Mouse (Mus musculus) liver, embryonic 15.5 days (tissue): ENCODE data around the gene Rftn1. TPM values are rescaled to one million over a fixed set of nuclear protein-coding genes. Genes with fewer than 3 reads are reported as not detected.

Source experiments
- ATAC-seq: fragments of 200-750 bp; cut with Nextera tagmentation; 2 replicates; pipeline ENCODE4 v1.8.0; 2017; ENCODE audit warnings: moderate number of reproducible peaks, mild to moderate bottlenecking, moderate library complexity; ENCODE audit not compliant: insufficient read depth
- H3K27ac ChIP-seq: fragments of 300-500 bp; sonication (generic); replicated peaks from 2 replicates; pipeline ENCODE4 v1.5.1; 2015; ENCODE audit warnings: mild to moderate bottlenecking, inconsistent platforms
- H3K27me3 ChIP-seq: fragments of 300-500 bp; sonication (generic); 2 replicates; pipeline ENCODE4 v1.6.1; 2015; ENCODE audit warnings: mild to moderate bottlenecking, inconsistent platforms
- H3K36me3 ChIP-seq: fragments of 300-500 bp; sonication (generic); replicated peaks from 2 replicates; pipeline ENCODE4 v1.6.1; 2015; ENCODE audit warnings: moderate library complexity, mild to moderate bottlenecking, inconsistent platforms
- H3K4me1 ChIP-seq: fragments of 300-500 bp; sonication (generic); replicated peaks from 2 replicates; pipeline ENCODE4 v1.6.1; 2015; ENCODE audit warnings: inconsistent platforms
- H3K4me2 ChIP-seq: fragments of 300-500 bp; sonication (generic); 2 replicates; pipeline ENCODE4 v1.6.1; 2015; ENCODE audit warnings: moderate library complexity, mild to moderate bottlenecking, inconsistent platforms
- H3K4me3 ChIP-seq: fragments of 300-500 bp; sonication (generic); replicated peaks from 2 replicates; pipeline ENCODE4 v1.5.1; 2015; ENCODE audit warnings: mild to moderate bottlenecking, inconsistent platforms
- H3K9ac ChIP-seq: fragments of 300-500 bp; sonication (generic); 2 replicates; pipeline ENCODE4 v1.6.1; 2015; ENCODE audit warnings: moderate library complexity, mild to moderate bottlenecking, inconsistent platforms
- H3K9me3 ChIP-seq: fragments of 300-500 bp; sonication (generic); replicated peaks from 2 replicates; pipeline ENCODE4 v1.6.1; 2016; ENCODE audit warnings: inconsistent platforms
- WGBS: fragments of 180-500 bp; shearing (Covaris S2); methylation state at CpG from one replicate; pipeline ENCODE4 v1.1.7; 2015; ENCODE audit warnings: mixed read lengths; ENCODE audit not compliant: insufficient replicate concordance; 5-methylcytosine and 5-hydroxymethylcytosine counted together
- polyA plus RNA-seq: library from polyadenylated mRNA; unstranded; fragments of >200 nt; fragmentation: Nextera tagmentation; extraction: Ambion mirVana; gene quantifications from 2 replicates; pipeline ENCODE4 v1.2.1, GENCODE M21; 2015

Gene Rftn1
- polyA plus RNA-seq, 1 experiment from 2014 or later: 3.9 TPM

DNA sequence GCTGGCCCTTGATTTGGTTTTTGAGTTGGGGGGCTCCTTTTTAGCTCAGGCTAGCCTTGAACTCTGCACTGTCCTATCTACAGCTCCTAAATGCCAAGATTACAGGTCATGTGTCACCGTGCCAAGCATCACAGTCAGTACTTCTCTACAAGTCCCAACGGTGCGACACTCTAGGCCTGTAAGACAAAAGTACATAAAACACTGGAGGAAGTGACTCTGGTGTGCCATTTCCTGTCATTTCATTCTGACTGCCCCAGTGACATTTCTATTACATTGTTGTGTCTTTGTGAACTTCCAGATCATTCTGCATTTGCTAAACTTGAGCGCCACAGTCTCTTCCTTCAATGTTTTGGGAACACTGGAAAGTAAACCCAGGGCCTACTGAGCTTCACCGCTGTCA, 4.9 kb downstream of the Rftn1 start:
- no peak for ATAC-seq
- Histone ChIP-seq H3K9ac (no peak overlapping the region), H3K4me3 (no peak overlapping the region), H3K36me3 (no peaks in the 10 kb centered on the region), H3K27ac (no peak overlapping the region), H3K9me3 (no peaks in the 10 kb centered on the region), H3K27me3 (peaks cover 21% of the 10 kb centered on the region), H3K4me2 (no peak overlapping the region), H3K4me1 (peaks cover 19% of the 10 kb centered on the region)
- 43% methylated on average over 5 of the region's 5 CpGs for WGBS

DNA sequence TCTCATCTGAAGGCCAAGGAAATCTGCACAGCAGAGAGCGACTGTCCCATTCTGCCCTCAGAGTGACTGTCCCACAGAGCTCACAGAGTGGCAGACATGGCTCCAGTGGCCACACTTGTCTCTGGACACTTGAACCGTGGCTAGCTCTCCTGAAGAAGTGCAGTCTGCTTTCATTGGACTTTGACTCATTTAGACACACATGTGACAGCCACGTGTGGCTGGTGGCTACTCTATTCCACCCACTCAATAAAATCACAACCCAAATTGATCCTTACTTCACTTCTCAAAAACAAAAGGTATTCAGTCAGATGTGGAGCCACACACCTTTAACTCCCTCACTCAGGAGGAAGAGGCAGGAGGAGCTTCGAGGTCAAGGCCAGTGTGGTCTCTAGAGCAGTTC, 5.4 kb downstream of the Rftn1 start:
- Histone ChIP-seq H3K27ac (no peak overlapping the region), H3K4me2 (no peak overlapping the region), H3K4me1 (peaks cover 13% of the 10 kb centered on the region), H3K9me3 (no peaks in the 10 kb centered on the region), H3K27me3 (peaks cover 16% of the 10 kb centered on the region), H3K4me3 (no peak overlapping the region), H3K36me3 (no peaks in the 10 kb centered on the region), H3K9ac (no peak overlapping the region)
- ATAC-seq: no peak
- 67% methylated on average over 4 of the region's 4 CpGs for WGBS

DNA sequence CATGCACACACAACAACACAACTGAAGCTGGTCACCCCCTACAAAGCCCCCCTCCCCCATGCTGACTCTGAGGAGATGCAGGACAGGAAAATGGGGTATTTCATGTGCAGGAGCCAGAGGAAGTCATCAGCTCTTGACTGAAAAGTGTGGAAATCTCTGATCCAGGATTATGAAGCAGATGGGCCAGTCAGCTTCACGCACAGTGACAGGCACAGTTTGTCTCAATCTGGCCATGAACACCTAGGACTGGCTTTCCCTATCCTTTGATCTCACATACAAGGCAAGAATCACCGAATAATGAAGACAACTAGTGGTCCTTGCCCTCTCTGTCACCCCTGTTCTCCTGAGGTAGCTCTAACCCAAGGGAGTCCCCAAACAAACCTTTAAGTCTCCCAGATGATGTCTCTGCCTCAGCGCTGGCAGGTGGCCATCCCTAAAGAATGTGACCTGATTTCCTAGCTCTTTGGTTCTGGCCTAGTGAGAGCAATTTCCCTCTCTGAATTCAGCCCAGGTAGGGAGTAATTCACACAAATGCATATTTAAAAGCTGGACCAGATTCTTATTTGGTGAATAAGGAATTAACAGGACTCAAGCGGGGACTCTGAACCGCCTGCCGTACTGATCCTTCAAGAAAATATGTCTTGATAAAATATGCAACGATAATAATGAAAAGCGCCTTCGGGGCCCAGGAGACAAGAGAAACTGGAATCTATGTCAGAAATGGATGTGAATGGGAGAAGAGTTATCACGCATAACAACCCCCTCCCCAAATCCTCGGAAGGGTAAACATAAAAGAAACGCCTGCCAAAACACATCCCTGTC, 6.0 kb downstream of the Rftn1 start:
- peaks cover 7% of the 10 kb centered on the region; the same call in 1 of the 2 replicates for H3K4me1 ChIP-seq
- no peak for ATAC-seq
- H3K36me3 ChIP-seq: no peaks in the 10 kb centered on the region
- no peak overlapping the region for H3K4me3 ChIP-seq
- H3K9me3 ChIP-seq: no peaks in the 10 kb centered on the region
- WGBS: 78% methylated on average over 12 of the region's 12 CpGs
- no peak overlapping the region for H3K9ac ChIP-seq
- no peak overlapping the region for H3K4me2 ChIP-seq
- H3K27ac ChIP-seq: no peak overlapping the region
- H3K27me3 ChIP-seq: peaks cover 9% of the 10 kb centered on the region

DNA sequence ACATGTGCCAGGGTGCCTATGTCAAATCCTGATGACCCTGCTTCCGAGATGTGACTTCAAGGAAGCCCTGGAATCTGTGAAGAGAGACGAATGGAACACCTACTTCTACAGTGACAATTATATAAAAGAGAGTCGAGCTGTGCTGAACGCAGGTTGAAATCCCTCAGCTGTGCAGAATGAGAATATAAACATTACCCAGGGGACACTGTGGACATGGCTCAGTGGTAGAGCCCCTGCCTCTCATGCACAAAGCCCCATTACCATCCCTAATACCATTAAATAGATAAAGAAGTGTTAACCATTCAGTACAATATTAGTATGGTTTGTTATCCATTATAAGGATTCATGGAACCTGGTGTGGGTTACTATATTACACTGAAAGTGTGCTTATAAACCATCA, 7.2 kb downstream of the Rftn1 start:
- Histone ChIP-seq H3K27me3 (no peaks in the 10 kb centered on the region), H3K4me1 (0 out of 2 replicates have a peak, but pooled peaks cover 6% of the 10 kb centered on the region), H3K9me3 (no peaks in the 10 kb centered on the region), H3K9ac (no peak overlapping the region), H3K36me3 (no peaks in the 10 kb centered on the region), H3K4me2 (no peak overlapping the region), H3K27ac (no peak overlapping the region), H3K4me3 (no peak overlapping the region)
- WGBS: 64% methylated on average over 4 of the region's 4 CpGs
- ATAC-seq: no peak

DNA sequence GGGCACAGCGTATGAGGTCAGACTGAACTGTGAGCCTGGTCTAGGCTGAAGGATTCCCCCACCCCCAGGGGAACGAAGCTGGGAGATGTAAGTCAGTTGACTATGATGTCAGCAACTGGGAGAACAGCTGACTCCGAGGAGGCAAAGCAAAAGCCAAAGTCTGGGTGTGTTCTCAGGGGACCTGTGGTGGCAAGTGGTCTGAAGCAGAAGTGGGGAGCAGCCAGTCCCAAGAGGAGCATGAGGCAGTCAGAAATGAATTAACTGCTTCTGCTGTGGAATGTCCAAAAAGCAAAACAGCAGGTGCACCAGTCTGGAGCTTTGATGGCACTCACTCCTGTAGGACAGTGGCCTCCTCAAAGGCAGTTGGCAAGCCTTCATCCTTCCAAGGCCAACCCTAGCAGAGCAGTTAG, 7.9 kb downstream of the Rftn1 start:
- Histone ChIP-seq H3K9me3 (no peaks in the 10 kb centered on the region), H3K9ac (no peak overlapping the region), H3K27me3 (no peaks in the 10 kb centered on the region), H3K4me3 (no peak overlapping the region), H3K4me1 (0 out of 2 replicates have a peak, but pooled peaks cover 6% of the 10 kb centered on the region), H3K4me2 (no peak overlapping the region), H3K27ac (no peak overlapping the region), H3K36me3 (no peaks in the 10 kb centered on the region)
- 62% methylated on average over 3 of the region's 3 CpGs for WGBS
- ATAC-seq: no peak

DNA sequence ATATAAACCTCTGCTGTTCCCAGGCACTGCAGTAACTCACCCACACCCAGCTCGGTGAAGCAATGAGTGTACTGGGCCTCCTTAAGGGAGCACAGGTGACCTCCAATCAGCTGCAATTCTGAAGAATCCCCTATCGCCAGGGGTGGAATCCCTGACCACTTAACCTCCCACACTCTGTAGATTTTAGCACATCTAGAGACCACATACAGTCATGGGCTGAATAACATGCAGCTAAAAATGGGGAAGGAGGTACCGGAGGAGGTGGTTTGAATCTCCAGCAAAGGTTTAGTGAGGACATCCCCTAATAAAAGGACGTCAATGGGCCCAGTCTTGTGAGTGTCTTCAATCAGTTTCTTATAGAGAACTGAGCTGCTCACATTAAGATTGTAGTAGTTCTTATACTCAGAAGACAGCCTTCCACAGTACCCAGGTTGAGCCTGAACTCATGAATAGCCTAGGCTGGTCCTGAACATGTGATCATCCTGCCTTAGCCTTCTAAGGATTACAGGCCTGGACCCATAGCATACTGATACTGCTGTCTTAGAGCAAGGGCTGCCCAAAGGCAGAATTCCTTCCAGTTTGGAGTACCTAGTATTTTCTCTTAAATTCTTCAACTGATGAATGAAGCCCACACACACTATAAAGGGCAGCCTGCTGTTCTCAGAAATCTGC, 9.4 kb downstream of the Rftn1 start:
- Histone ChIP-seq H3K9me3 (no peaks in the 10 kb centered on the region), H3K27ac (no peak overlapping the region), H3K9ac (no peak overlapping the region), H3K36me3 (no peaks in the 10 kb centered on the region), H3K27me3 (no peaks in the 10 kb centered on the region), H3K4me1 (0 out of 2 replicates have a peak, but pooled peaks cover 6% of the 10 kb centered on the region), H3K4me3 (no peak overlapping the region), H3K4me2 (no peak overlapping the region)
- ATAC-seq: no peak
- WGBS: 63% methylated on average over 4 of the region's 4 CpGs

DNA sequence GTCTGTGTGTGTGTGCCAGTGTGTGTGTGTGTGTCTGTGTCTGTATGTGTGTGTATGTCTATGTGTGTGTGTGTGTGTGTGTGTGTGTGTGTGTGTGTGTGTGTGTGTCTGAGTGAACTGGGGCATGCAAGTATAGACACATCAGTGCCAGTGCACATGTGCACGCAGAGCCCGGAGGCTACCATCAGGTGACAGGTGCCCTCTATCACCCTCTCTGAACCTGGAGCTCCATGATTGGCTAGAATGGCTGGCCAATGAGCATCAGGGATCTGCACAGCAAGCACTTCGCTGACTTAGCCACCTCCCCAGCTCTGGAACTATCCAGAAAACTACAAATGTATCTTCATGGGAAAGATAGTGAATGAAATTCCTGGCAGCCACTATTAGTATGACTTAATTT, 16.7 kb downstream of the Rftn1 start:
- no peaks in the 10 kb centered on the region for H3K9me3 ChIP-seq
- no peak overlapping the region for H3K9ac ChIP-seq
- no peak overlapping the region for H3K27ac ChIP-seq
- no peak overlapping the region for H3K4me2 ChIP-seq
- H3K36me3 ChIP-seq: no peaks in the 10 kb centered on the region
- 74% methylated on average over 3 of the region's 3 CpGs for WGBS
- H3K4me3 ChIP-seq: no peak overlapping the region
- H3K27me3 ChIP-seq: no peaks in the 10 kb centered on the region
- ATAC-seq: no peak
- 0 out of 2 replicates have a peak, but pooled peaks cover 3% of the 10 kb centered on the region for H3K4me1 ChIP-seq

DNA sequence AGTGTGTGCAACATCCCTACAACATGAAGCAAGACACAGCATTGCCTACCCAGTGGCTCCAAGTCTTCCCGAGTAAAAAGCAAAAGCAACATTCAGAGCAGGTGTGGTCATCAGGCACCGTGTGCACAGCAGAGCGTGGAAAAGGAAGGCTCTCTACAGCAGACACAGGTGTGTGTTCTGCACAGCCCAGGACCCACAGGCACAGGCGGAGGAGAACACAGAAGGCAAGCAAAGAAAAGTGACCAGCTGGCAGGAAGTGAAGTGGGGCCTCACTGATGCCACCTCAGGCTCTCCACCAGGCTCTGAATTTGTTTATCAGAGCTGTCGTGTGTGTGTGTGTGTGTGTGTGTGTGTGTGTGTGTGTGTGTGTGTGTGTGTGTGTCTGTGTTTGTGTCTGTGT, 17.1 kb downstream of the Rftn1 start:
- Histone ChIP-seq H3K27ac (no peak overlapping the region), H3K4me3 (no peak overlapping the region), H3K9ac (no peak overlapping the region), H3K36me3 (no peaks in the 10 kb centered on the region), H3K4me1 (0 out of 2 replicates have a peak, but pooled peaks cover 3% of the 10 kb centered on the region), H3K9me3 (no peaks in the 10 kb centered on the region), H3K4me2 (no peak overlapping the region), H3K27me3 (no peaks in the 10 kb centered on the region)
- ATAC-seq: no peak
- 68% methylated on average over 5 of the region's 5 CpGs for WGBS

DNA sequence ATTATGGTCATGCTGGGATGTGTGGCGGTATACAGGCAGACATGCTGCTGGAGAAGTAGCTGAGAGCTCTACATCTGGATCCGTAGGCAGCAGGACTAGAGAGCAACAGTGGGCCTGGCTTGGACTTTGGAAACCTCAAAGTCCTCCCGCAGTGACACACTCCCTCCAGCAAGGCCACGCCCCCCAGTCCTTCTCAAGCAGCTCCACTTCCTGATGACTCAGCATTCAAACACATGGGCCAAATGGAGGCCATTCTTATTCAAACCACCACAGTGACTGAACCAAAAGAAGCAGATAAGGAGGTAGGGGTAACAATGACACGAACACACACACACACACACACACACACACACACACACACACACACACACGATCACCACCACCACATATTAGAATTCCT, 17.7 kb downstream of the Rftn1 start:
- H3K9ac ChIP-seq: no peak overlapping the region
- no peak overlapping the region for H3K4me3 ChIP-seq
- H3K4me2 ChIP-seq: no peak overlapping the region
- no peaks in the 10 kb centered on the region for H3K36me3 ChIP-seq
- no peak overlapping the region for H3K27ac ChIP-seq
- no peaks in the 10 kb centered on the region for H3K9me3 ChIP-seq
- 0 out of 2 replicates have a peak, but pooled peaks cover 3% of the 10 kb centered on the region for H3K4me1 ChIP-seq
- ATAC-seq: no peak
- WGBS: 81% methylated on average over 6 of the region's 6 CpGs
- no peaks in the 10 kb centered on the region for H3K27me3 ChIP-seq

DNA sequence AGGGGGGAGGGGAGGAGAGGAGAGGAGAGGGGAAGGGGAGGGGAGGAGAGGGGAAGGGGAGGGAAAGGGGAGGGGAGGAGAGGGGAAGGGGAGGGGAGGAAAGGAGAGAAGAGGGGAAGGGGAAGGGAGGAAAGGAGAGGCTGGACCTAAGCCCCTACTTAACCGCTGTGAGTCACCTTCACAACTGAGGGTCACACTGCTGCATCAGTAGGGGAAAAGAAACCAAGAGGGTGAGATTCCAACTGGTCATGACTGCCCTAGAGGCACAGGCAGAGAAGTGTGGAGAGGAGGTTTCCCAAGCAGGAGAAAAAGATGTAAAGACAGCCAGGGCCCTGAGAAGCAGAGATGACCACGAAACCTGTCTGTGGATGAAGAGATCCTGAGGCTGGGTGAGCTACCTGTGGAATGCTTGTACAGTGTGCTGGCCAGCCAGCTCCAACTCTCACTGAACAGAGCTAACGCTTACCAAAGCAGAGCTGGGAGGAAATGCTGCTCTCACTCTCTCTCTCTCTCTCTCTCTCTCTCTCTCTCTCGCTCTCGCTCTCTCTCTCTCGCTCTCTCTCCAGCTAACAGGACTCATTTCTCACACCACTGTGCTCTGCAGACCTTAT, 19.4 kb downstream of the Rftn1 start:
- no peaks in the 10 kb centered on the region for H3K27me3 ChIP-seq
- H3K27ac ChIP-seq: no peak overlapping the region
- WGBS: 53% methylated on average over 6 of the region's 6 CpGs
- H3K4me2 ChIP-seq: no peak overlapping the region
- no peaks in the 10 kb centered on the region for H3K9me3 ChIP-seq
- H3K36me3 ChIP-seq: no peaks in the 10 kb centered on the region
- 0 out of 2 replicates have a peak, but pooled peaks cover 3% of the 10 kb centered on the region for H3K4me1 ChIP-seq
- no peak overlapping the region for H3K4me3 ChIP-seq
- H3K9ac ChIP-seq: no peak overlapping the region
- no peak for ATAC-seq

DNA sequence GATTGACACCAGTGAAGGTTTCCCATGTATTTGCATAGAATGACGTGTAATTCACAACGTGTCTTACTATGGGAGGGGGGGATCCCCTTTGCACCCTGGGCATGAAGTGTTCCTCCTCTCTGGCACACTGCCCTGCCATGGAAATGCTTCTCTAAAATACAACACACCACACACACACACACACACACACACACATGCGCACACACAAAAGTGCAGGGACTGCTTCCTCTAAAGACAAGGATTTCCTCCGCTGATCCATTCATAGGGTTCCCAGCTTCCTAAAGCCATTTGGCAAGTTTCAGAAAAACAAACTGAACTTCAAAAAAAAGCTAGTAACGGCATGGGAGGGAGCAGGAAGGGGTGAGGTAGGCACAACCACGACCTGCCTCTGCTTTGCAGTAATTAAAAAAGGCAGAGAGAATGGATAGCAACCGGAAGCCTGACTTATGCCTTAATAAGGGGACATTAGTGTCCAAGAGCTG, 20.5 kb downstream of the Rftn1 start:
- ATAC-seq: no peak
- Histone ChIP-seq H3K4me2 (no peak overlapping the region), H3K9me3 (no peaks in the 10 kb centered on the region), H3K36me3 (no peaks in the 10 kb centered on the region), H3K27me3 (no peaks in the 10 kb centered on the region), H3K4me1 (0 out of 2 replicates have a peak, but pooled peaks cover 3% of the 10 kb centered on the region), H3K9ac (no peak overlapping the region), H3K4me3 (no peak overlapping the region), H3K27ac (no peak overlapping the region)
- 47% methylated on average over 7 of the region's 7 CpGs for WGBS
